Mouse (Mus musculus) ES-E14 (cell line): ENCODE results near the gene Wiz. TPM values are rescaled to one million over a fixed set of nuclear protein-coding genes. Genes with fewer than 3 reads are reported as not detected.
A peak's percentile ranks its signal among the peaks of the same experiment; 100 is the strongest.

Experiments used
- DNase-seq: peaks from one replicate; pipeline ENCODE4 v3.0.0-alpha.2; 2013; ENCODE audit warnings: low read depth, low spot score
- H3K27ac ChIP-seq: 2 replicates; pipeline ENCODE4 v1.5.1; 2012; ENCODE audit warnings: low read depth, mild to moderate bottlenecking, low read length, moderate library complexity, mixed read lengths; ENCODE audit not compliant: poor library complexity, insufficient read depth, severe bottlenecking
- H3K36me3 ChIP-seq: 2 replicates; pipeline ENCODE4 v1.6.1; 2012; ENCODE audit warnings: mild to moderate bottlenecking, low read length, moderate library complexity, mixed read lengths; ENCODE audit not compliant: control insufficient read depth, poor library complexity, insufficient read depth, severe bottlenecking
- H3K4me1 ChIP-seq, 2 experiments: fragments of 150-350 bp in 1 of 2; sonication (generic) in 1 of 2; 2 replicates each; pipeline ENCODE4 v1.6.1; 2012; ENCODE audit warnings: low read length in 2 of 2, mild to moderate bottlenecking in 1 of 2, mixed read lengths in 1 of 2; ENCODE audit not compliant: control insufficient read depth in 2 of 2, insufficient read depth in 2 of 2, poor library complexity in 1 of 2
- H3K4me3 ChIP-seq, 2 experiments: fragments of 150-350 bp in 1 of 2; sonication (generic) in 1 of 2; 2 replicates each; pipeline ENCODE4 v1.5.1; 2012; ENCODE audit warnings: low read length in 2 of 2, low read depth in 1 of 2, mild to moderate bottlenecking in 1 of 2, mixed read lengths in 1 of 2; ENCODE audit not compliant: insufficient read depth in 1 of 2, poor library complexity in 1 of 2, severe bottlenecking in 1 of 2
- H3K9ac ChIP-seq: 2 replicates; pipeline ENCODE4 v1.6.1; 2012; ENCODE audit warnings: low read depth, mild to moderate bottlenecking, low read length, mixed read lengths; ENCODE audit not compliant: poor library complexity, insufficient read depth, severe bottlenecking
- H3K9me3 ChIP-seq: fragments of 150-350 bp; sonication (generic); 2 replicates; pipeline ENCODE4 v1.6.1; 2012; ENCODE audit warnings: low read depth, mild to moderate bottlenecking, low read length; ENCODE audit not compliant: control insufficient read depth, insufficient read depth
- CHD2 ChIP-seq: IDR thresholded peaks from 2 replicates; pipeline ENCODE4 v1.6.1; 2014; ENCODE audit warnings: mild to moderate bottlenecking, low read depth, low read length, inconsistent platforms
- HCFC1 ChIP-seq: IDR thresholded peaks from 2 replicates; pipeline ENCODE4 v1.6.1; 2012; ENCODE audit warnings: low read length, inconsistent platforms, borderline replicate concordance; ENCODE audit not compliant: insufficient read depth
- MAFK ChIP-seq: IDR thresholded peaks from 2 replicates; pipeline ENCODE4 v1.6.1; 2014; ENCODE audit warnings: mild to moderate bottlenecking, low read depth, low read length, inconsistent platforms; ENCODE audit not compliant: insufficient read depth
- ZC3H11A ChIP-seq: IDR thresholded peaks from 2 replicates; pipeline ENCODE4 v1.6.1; 2012; ENCODE audit warnings: low read depth, mild to moderate bottlenecking, inconsistent platforms, low read length, borderline replicate concordance
- ZNF384 ChIP-seq: IDR thresholded peaks from 2 replicates; pipeline ENCODE4 v1.6.1; 2012; ENCODE audit warnings: low read depth, low read length, inconsistent platforms
- in situ Hi-C, 2 experiments: fragments of 600-800 bp; cut with MboI; formaldehyde crosslinking; loops; one replicate each; pipeline ENCODE4 v1.15.1; 2025; ENCODE audit warnings: low sequenced_read_pairs in 2 of 2, inconsistent platforms in 1 of 2; ENCODE audit not compliant: unreplicated experiment in 2 of 2
- total RNA-seq: library from RNA; depleted of rRNA; stranded (reverse); fragments of 300-350 nt; gene quantifications from 2 replicates; pipeline ENCODE4 v1.2.3, GENCODE M21; 2012

Wiz gene
- total RNA-seq, 1 experiment = 10.4 TPM

DNA sequence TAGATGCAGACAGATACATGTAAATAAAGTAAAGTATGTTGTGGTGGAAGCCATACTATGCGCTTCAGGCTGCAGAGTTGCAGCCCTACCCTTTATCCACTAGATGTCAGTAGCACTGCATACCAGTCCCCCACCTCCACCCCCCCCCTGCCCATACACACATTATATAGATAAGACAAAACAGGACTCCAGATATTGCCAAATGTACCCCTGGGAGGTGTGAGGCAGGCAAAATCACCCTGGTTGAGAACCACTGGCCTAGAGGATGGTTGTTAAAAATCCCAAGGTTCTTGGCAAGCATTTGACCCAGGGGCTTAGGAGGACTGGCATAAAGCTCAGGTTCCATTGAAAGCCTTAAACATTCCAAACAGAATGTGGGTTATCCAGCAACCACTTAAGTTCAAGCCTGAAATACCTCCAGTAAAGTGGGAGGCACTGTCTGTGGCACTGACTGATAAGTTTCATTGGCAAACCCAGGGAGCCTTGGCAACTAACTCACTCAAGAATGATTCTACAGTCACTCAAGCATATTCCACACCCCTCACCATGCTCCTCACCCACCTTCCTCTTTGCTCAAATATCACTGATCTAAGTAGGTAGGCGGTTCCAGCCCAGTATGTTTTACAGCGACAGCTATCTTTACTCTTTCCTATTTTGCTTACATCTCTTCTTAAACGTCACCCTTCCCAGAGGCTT, 40.1 kb downstream of the Wiz start:
- H3K4me3 ChIP-seq = peak overlapping the region; percentile 82 to 98
- peaks cover 6% of the 10 kb centered on the region for H3K36me3 ChIP-seq
- H3K27ac ChIP-seq = no peak overlapping the region
- in situ Hi-C loops = loop anchor here in 1 of 2 experiments (10.0 kb wide), 1 partner anchor 146 kb away; no protein-coding TSS in a partner anchor
- peak overlapping the region; percentile 25; the same call in 1 of the 2 replicates for H3K9ac ChIP-seq
- no peaks in the 10 kb centered on the region for H3K9me3 ChIP-seq
- TF ChIP-seq HCFC1 (no peak), ZNF384 (no peak), ZC3H11A (no peak), MAFK (no peak), CHD2 (no peak)
- peaks cover 0 to 8% of the 10 kb centered on the region in 2 experiments; a peak in 3 of 4 replicates for H3K4me1 ChIP-seq
- no peak for DNase-seq

DNA sequence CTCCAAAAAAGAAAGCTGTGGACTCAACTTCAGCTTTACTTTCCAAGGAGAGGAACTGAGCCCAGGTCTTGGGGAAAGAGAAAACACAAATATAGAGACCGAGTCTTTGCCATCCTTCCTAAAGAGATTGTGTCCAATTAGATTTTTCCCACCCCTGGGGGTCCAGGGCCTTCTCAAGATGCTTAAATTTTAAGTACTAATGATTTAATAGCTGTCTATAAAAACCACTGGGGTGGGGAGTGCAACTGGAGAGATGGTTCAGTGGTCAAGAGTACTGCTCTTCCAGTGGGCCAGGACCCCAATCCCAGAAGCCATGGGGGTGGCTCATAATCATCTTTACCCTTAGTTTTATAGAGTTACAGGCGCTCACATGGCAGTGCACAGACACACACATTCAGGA, 40.8 kb downstream of the Wiz start:
- H3K36me3 ChIP-seq = peaks cover 6% of the 10 kb centered on the region
- H3K9ac ChIP-seq = no peak overlapping the region
- TF ChIP-seq CHD2 (no peak), ZNF384 (no peak), ZC3H11A (no peak), MAFK (no peak), HCFC1 (no peak)
- no peak overlapping the region for H3K27ac ChIP-seq
- DNase-seq = no peak
- H3K4me1 ChIP-seq = peaks cover 0 to 2% of the 10 kb centered on the region in 2 experiments; a peak in 2 of 4 replicates
- in situ Hi-C loops = loop anchor here in 1 of 2 experiments (10.0 kb wide), 1 partner anchor 146 kb away; no protein-coding TSS in a partner anchor
- H3K9me3 ChIP-seq = no peaks in the 10 kb centered on the region
- no peak overlapping the region for H3K4me3 ChIP-seq

DNA sequence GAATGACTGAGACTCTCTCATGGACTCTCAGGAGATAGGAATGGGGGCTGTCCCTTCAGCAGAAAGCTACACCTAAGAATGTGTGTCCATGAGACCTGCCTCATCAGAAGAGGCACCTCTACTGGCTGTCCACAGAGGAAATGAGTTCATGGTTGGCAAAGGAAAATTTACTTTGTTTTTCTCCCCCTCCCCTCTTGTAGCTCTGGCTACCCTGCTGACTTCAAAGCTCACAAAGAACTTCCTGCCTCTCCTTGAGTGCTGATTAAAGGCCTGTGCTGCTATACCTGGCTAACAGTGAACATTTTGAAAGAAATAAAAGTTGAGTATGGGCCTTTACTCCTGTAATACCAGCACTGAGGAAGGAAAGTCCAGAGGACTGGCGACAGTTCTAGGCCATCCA, 48.1 kb downstream of the Wiz start:
- no peak overlapping the region for H3K4me3 ChIP-seq
- H3K9me3 ChIP-seq = no peaks in the 10 kb centered on the region
- in situ Hi-C loops = loop anchor here in 1 of 2 experiments (10.0 kb wide), 1 partner anchor 154 kb away; no protein-coding TSS in a partner anchor
- H3K36me3 ChIP-seq = peaks cover 19% of the 10 kb centered on the region
- TF ChIP-seq MAFK (no peak), CHD2 (no peak), ZNF384 (no peak), HCFC1 (no peak), ZC3H11A (no peak)
- no peak for DNase-seq
- no peaks in the 10 kb centered on the region for H3K4me1 ChIP-seq
- H3K9ac ChIP-seq = no peak overlapping the region
- H3K27ac ChIP-seq = no peak overlapping the region

DNA sequence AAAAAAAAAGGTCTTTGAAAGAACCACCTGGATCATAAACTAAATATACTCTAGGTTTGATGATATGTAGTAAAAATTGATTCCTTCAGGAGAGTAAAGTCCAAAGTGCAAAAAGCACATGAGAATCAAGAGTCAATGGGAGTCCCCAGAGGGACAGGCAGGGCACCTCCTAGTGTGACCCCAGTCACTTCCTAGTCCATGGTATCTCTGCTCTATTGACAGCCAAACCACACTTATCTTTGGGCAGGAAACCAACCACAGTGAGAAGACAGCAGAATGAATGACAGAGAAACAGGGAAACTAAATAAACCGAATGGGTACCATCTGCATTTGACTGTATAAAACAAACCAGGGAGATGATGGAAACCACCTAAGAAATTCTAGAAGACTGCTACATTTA, 49.1 kb downstream of the Wiz start:
- no peaks in the 10 kb centered on the region for H3K9me3 ChIP-seq
- no peak for DNase-seq
- H3K36me3 ChIP-seq = peaks cover 24% of the 10 kb centered on the region
- H3K27ac ChIP-seq = no peak overlapping the region
- TF ChIP-seq ZC3H11A (no peak), HCFC1 (no peak), MAFK (no peak)
- in situ Hi-C loops = loop anchor here in 1 of 2 experiments (10.0 kb wide), 1 partner anchor 155 kb away; no protein-coding TSS in a partner anchor
- no peak overlapping the region for H3K9ac ChIP-seq
- no peak overlapping the region for H3K4me3 ChIP-seq
- H3K4me1 ChIP-seq = no peaks in the 10 kb centered on the region

DNA sequence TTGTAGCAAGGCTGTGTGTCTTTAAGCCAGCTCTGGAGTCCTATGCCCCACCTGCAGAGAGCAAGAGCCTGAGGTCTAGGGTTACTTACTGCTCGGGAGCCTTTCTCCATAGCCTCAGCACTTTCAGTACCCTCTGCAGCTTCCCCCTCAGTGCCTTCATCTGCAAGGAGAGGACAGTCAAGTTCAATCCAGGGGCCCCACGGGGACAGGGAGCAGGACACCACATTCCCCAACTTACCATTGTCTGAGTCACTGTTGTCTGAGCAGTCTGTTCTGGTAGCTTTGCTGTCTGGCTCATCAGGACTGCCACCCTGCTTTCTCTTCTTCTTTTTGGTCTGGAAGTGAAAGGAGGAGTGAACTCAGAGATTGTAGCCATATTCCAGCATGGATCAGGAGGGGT, 53.4 kb downstream of the Wiz start:
- Histone ChIP-seq H3K9ac (no peak overlapping the region), H3K4me3 (no peak overlapping the region), H3K4me1 (peaks cover 0 to 3% of the 10 kb centered on the region in 2 experiments; a peak in 1 of 4 replicates), H3K27ac (no peak overlapping the region), H3K9me3 (no peaks in the 10 kb centered on the region), H3K36me3 (peaks cover 46% of the 10 kb centered on the region)
- TF ChIP-seq CHD2 (no peak), ZNF384 (no peak), ZC3H11A (no peak), HCFC1 (no peak), MAFK (no peak)
- in situ Hi-C loops = no loop called here
- DNase-seq = no peak
